Mouse (Mus musculus) brown adipose tissue, adult 24 weeks (tissue): ENCODE measurements around the gene Mybph. TPM values are rescaled to one million over a fixed set of nuclear protein-coding genes. Genes with fewer than 3 reads are reported as not detected.
A peak's percentile ranks its signal among the peaks of the same experiment; 100 is the strongest.
"Not testable (repeated sequence)": the region's sequence is repeated elsewhere in the genome, so short reads cannot be mapped to it uniquely, and the experiment has no call there.

ENCODE experiments used
- H3K27ac ChIP-seq: fragments of 200-500 bp; replicated peaks from 2 replicates; pipeline ENCODE4 v1.5.1; 2012; ENCODE audit warnings: low read depth, mild to moderate bottlenecking, low read length
- H3K4me1 ChIP-seq: fragments of 200-500 bp; 2 replicates; pipeline ENCODE4 v1.6.1; 2012; ENCODE audit warnings: low read length, mixed read lengths; ENCODE audit not compliant: control insufficient read depth, insufficient read depth, insufficient read length
- H3K4me3 ChIP-seq: fragments of 200-500 bp; 2 replicates; pipeline ENCODE4 v1.5.1; 2012; ENCODE audit warnings: low read depth, mild to moderate bottlenecking, low read length, moderate library complexity; ENCODE audit not compliant: insufficient read depth
- polyA plus RNA-seq: library from polyadenylated mRNA; stranded (reverse); fragments of >200 nt; gene quantifications from 2 replicates; pipeline ENCODE4 v1.2.4, GENCODE M21; 2012; ENCODE audit not compliant: missing spikeins, insufficient read depth, insufficient read length

Gene Mybph
- polyA plus RNA-seq, 1 experiment, result not detected

- Histone ChIP-seq H3K4me1 (peaks cover 7% of the 10 kb centered on the region), H3K4me3 (no peak overlapping the region), H3K27ac (peak overlapping the region; percentile 44)
Measured at GRCm38 (mm10) chr1:134243948-134244914, 51.0 kb downstream of the Mybph start.

GRCm38 (mm10) chr1:134245004-134245717, 51.9 kb downstream of the Mybph start:
- H3K27ac ChIP-seq, result peak overlapping the region; percentile 27; the same call in 1 of the 2 replicates
- peaks cover 7% of the 10 kb centered on the region for H3K4me1 ChIP-seq
- H3K4me3 ChIP-seq, result no peak overlapping the region

GRCm38 (mm10) chr1:134246590-134246989, 53.3 kb downstream of the Mybph start:
- peaks cover 7% of the 10 kb centered on the region for H3K4me1 ChIP-seq
- no peak overlapping the region for H3K4me3 ChIP-seq

GRCm38 (mm10) chr1:134249681-134250080, 56.4 kb downstream of the Mybph start:
- not testable (repeated sequence) for H3K4me3 ChIP-seq, H3K4me1 ChIP-seq, H3K27ac ChIP-seq

More at GRCm38 (mm10) chr1:134246590-134246989, 53.3 kb downstream of the Mybph start:
- peak overlapping the region; percentile 54 for H3K27ac ChIP-seq

Other genes starting within 250 kb of the Mybph start
- 0.38 and 0.55 TPM in 2 replicates for gene Fmod, start 156.2 kb upstream of the Mybph start, polyA plus RNA-seq
- gene Btg2, start 114.3 kb upstream of the Mybph start, polyA plus RNA-seq, result 16.6 and 53.4 TPM in 2 replicates
- gene Chit1, start 82.2 kb upstream of the Mybph start, polyA plus RNA-seq, result not detected in 2 replicates
- gene Chil1, start 11.3 kb upstream of the Mybph start, polyA plus RNA-seq, result not detected in 2 replicates
- gene Adora1, start 42.0 kb downstream of the Mybph start, polyA plus RNA-seq, result 41.1 and 67.9 TPM in 2 replicates
- not detected in 2 replicates for gene Myog, start 96.5 kb downstream of the Mybph start, polyA plus RNA-seq
- 1.7 TPM in 1 of 2 replicates, not detected in the other for gene Ppfia4, start 139.5 kb downstream of the Mybph start, polyA plus RNA-seq
- gene Tmem183a, start 168.5 kb downstream of the Mybph start, polyA plus RNA-seq, result 20.2 and 20.8 TPM in 2 replicates
- gene 4933406M09Rik, start 192.5 kb downstream of the Mybph start, polyA plus RNA-seq, result not detected in 2 replicates
- gene Cyb5r1, start 212.1 kb downstream of the Mybph start, polyA plus RNA-seq, result 21.2 and 26.5 TPM in 2 replicates
- 94.9 and 119 TPM in 2 replicates for gene Adipor1, start 221.9 kb downstream of the Mybph start, polyA plus RNA-seq